Mouse (Mus musculus): ENCODE measurements around the gene Zyg11b.

Zyg11b gene

DNA sequence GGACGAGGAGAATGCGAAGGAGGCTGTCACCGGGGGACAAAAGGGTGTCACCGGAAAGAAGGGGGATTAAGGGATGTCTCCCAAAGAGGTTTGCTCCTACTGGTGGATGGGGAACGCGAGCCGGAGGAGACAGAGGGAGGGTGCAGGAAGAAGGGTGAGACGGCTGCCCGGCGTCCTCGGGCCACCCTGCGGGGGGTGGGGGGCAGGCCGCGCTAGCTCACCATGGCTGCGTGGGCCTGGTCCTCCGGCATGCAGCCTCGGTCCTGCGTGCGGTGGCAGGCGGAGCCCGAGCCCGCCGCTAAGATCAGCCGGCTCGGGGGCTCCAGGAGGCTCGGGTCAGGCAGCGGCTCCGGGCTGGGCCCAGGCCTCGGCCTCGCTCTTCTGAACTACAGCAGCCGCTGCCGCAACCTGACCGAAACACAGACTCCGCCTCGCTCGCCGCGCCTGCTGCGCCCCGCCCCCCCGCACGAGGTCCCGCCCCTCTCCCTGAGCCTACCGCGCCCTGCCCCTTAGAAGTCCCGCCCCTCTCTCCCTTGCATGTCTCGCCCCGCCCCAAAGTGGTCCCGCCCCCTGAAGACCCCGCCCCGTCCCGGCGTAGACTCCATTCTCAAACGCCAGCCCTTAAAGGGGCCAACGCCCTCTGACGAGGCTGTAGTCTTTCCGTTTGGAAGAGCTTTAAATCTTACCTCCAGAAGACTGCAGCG, at the start of gene Zyg11b:
Gene Zyg11b, minus strand, starts transcription at position 427 of the 704 bp plus-strand sequence.
- peak; percentile 95 for DNase-seq (ENCODE audit: low spot score)

DNA sequence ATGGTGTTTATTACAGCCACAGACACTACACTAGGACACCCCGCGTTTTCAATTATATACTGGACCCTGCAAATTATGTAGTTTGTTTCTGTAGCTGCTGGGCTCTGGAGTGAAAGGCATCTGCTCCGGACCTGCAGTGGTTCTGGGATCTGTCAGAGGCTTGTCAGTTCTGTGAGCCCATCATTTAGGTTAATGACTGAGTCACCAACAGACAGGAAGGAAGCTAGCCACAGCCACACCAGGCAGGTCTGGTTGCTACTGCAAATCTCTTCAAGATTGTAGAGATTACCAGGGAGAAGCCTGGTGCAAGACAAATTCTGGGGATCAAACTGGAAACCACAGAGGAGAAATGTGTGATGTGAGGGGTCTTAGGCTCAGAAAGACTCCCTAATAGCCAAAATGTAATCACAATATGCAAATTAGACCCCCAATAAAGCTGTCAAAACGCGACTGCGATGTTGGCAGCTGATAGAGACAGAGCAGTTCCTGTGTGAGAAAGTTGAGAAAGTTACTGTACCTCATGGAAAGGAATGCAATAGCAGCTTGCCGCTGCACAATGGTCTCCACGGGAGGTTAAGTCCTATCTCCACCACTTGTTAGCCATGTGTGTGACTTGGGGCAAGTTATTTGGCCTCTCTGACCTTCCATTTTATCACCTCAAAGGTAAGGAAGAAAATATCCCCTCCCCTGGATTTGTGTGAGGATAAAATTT, 49.1 kb upstream of the Zyg11b start:
- DNase-seq (ENCODE audit: low spot score): no peak

DNA sequence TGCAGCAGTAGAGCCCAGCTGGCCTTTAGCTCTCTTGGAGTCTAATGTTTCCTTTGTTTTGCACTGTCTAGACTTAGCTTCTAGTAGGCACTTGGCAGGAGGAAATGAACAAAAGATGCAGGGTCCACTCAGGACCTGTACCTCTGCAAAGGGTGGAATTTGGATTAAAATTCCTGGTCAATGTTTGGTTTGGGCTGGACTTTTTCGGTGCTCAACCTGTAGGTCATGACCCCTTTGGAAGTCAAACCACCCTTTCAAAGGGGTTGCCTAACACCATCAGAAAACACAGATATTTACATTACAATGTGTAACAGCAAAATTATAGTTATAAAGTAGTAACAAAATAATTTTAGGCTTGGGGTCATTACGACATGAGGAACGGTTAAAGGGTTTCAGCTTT, 48.2 kb upstream of the Zyg11b start:
- no peak for DNase-seq (ENCODE audit: low spot score)

DNA sequence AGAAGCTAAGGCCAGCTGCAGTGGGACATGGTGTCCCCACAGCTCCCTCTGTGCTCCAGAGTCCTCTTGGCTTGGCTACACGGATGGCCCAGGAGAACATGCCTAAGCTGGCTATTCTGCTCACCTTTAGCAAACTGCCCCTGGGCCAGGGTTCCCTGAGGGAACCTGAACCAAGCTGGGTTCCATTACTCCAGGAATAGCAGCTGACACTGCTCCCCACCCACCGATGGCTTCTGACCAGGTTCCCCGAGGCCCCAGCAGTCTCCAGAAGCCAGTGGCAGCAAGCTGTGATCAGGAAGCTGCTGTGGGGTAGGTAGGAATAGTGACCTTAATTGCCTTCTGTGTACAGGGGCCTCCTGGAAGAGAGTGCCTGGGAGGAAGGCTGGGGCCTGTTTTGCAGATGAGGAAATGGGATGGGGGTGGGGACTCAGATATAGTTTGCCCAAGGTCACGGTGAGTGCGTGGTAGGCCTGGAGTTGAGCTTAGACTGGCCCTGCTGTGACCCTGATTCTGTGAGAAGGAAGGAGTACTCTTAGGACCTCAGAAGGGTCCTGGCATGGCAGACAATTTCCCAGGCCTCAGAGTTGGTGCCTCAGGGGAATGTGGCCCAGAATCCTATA, 47.5 kb upstream of the Zyg11b start:
- DNase-seq (ENCODE audit: low spot score): no peak

DNA sequence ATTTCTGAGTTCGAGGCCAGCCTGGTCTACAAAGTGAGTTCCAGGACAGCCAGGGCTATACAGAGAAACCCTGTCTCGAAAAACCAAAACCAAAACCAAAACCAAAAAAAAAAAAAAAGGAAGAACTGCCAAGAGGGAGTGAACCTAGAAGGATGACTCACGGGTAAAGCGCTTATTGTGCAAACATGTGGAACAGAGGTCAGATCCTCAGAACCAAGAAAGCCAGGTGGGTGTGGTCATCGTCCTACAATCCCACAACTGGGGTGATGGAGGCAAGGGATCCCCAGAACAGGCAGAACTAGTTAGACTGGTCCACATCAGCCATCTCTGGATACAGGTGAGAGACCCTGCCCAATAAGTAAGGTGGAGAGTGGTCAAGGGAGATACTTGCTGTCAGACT, 46.2 kb upstream of the Zyg11b start:
- no peak for DNase-seq (ENCODE audit: low spot score)

DNA sequence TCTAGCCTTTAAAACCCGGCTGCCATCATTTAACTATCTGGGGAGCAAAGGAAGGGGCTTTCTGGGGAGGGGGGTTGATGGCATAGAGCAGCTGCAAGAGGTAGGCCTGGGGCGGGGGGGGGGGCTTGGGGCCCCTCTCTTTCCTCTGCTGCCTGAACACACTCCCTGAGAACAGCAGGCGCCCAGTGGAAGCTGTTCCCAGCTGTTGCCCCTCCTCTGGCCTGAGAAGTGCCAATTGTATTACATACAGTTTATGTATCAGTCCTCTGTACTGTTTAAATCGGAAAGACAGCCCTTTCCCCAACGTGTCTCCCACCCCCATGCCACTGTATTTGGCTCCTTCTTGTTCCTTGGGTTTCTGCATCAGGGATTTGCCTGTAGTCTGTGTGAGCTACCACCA, 44.9 kb upstream of the Zyg11b start:
- DNase-seq (ENCODE audit: low spot score): no peak

DNA sequence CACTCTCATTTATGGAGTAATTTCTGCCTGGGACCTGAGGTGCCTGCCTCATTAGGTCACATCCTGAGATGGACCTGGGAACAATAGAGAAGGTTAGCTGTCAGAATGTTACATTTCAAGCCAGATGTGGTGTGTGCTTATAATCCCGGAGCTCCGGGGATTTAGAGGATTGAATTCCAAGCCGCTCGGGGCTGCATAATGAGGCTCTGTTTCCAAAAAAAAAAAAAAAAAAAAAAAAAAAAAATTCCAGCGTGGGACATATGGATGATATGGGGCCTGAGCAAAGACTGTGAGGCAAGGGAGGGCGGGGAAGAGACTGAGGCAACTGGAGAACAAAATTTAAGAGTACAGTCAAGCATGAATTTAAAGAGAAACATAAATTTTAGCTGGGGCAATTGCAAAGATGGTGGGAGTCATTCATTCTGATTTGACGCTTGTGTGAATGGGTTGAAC, 43.8 kb upstream of the Zyg11b start:
- DNase-seq (ENCODE audit: low spot score): no peak

DNA sequence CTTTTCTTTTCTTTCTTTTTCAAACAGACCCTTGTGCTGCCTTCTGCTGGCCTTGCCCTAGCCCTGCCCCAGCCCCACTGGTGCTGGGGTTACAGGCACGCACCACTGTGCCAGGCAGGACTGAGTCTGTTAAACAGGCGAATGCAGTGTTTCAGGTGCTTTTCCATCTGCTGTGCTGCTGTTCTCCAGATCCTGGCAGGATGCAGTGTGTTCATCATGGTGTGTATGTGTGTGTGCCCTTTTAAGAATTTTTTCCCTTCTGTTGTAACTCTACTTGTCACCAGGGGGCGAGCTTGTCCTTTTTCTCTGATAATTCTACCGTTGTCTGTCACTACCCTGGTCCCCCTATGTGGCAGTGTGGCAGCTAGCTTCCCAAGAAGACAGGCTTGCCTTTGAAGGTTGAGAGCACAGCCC, 38.4 kb upstream of the Zyg11b start:
- peak; percentile 76 for DNase-seq (ENCODE audit: low spot score)

DNA sequence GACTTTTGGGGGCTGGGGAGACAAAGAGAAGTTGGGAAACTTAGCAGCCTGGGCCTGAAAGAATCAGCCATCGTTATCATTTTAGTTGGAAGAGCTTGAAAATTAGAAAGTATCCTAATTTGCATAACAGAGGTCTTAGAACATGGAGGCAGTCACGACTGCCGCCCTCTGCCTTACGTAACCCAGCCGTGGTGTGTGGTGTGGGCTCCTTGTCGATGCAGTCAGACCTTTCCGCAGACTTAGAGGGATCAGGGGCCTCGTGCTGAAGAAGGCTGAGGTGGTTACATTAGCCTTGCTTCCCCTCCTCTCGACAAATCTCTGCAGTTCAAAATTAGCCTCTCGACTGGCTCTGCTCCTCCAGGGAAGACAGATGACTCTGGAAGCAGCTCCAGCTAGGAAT, 37.9 kb upstream of the Zyg11b start:
- no peak for DNase-seq (ENCODE audit: low spot score)

DNA sequence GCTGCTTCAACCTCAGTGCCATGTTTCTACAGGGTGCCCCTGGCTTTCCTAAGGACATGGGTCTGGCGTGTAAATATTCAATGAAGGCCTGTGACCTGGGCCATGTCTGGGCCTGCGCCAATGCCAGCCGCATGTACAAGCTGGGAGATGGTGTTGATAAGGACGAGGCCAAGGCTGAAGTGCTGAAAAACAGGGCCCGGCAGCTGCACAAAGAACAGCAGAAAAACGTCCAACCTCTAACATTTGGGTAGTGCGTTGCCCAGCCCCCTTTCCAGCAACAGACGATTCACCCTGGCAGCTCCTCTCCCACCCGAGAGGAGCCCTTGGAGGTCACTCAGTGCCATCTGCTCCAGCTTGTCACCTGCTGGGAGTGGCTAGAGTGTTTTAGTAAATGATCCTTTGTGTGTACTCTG, 37.4 kb upstream of the Zyg11b start:
- DNase-seq (ENCODE audit: low spot score): no peak

DNA sequence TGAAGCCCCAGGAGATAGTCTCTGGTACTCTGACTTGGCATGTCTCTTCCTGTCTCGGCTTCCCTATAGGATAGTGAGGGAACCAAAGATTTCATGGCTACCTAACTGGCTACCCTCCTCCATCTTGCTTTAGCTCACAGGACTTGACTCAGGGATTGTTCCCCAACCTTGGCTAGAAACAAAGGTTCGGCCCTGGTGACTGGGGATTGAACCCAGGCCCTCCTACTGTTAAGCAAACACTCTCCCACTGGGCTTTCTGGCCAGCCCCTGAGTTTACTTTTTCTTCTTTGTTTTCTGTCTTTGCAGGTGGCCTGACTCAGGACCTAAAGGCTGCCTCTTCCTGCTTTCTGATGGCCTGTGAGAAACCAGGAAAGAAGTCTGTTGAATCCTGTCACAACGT, 36.9 kb upstream of the Zyg11b start:
- DNase-seq (ENCODE audit: low spot score): no peak

DNA sequence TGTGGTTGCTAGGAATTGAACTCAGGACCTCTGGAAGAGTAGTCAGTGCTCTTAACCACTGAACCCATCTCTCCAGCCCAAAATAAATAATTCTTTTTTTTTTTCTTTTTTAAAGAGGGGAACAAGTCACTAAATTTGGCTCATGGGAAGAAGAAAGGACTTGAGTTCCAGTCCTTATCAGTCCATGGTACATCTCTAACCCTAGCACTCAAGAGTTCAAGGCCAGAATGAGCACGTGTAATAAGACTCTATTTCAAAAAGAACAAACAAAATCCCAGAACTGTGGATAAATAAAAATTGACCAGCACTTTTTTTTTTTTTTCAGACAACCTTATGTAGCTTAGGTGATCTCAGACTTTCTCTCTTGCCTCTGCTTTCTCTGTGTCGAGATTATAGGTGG, 35.9 kb upstream of the Zyg11b start:
- DNase-seq (ENCODE audit: low spot score): no peak

DNA sequence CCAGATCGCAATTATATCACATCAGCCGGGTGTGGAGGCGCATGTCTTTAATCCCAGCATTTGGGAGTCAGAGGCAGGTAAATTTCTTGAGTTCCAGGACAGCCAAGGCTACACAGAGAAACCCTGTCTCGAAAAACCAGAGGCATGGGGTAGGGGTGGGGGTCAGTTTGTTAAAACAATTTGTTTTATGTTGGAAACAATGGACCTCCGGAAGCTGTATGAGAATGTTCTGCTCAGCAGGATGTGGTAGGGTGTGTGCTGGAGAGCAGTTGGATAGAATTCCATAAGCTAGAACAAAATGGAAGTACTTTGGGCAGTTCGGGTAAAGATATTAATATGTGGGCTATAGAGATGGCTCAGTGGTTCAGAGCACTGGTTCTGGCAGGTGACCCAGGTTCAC, 34.5 kb upstream of the Zyg11b start:
- DNase-seq (ENCODE audit: low spot score): no peak

DNA sequence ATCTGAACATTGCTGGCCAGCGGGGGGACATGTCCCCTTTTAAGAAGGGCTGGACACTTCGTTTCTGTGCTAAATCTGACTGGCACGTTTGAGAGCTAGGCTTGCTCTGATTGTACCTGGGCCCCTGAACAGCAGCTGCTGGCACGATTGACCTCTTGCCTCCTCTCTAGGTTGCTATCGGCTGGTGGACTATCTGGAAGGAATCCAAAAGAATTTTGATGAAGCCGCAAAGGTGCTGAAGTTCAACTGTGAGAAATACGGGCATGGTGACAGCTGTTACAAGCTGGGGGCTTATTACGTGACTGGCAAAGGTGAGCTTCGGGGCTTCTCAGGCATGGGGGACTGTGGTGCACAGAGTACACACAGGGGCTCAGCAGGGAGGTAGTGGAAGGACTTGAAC, 31.1 kb upstream of the Zyg11b start:
- DNase-seq (ENCODE audit: low spot score): no peak

DNA sequence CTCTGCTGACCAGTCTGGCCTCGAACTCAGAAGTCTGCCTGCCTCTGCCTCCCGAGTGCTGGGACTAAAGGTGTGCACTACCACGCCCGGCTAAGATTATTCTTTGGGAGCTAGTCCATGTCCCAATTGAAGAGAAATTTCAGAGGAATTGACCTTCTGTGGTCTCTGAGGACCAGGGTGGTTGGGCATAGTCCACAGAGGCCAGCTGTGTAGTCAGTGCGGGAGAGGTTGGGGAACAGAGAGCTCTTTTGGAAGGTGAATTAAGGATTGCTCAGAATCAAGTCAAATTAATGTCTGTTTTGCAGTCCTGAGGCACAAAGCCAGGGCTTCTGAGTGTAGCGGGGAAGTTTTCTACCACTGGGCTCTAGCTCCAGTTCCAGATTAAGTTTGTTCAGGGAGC, 28.9 kb upstream of the Zyg11b start:
- no peak for DNase-seq (ENCODE audit: low spot score)

DNA sequence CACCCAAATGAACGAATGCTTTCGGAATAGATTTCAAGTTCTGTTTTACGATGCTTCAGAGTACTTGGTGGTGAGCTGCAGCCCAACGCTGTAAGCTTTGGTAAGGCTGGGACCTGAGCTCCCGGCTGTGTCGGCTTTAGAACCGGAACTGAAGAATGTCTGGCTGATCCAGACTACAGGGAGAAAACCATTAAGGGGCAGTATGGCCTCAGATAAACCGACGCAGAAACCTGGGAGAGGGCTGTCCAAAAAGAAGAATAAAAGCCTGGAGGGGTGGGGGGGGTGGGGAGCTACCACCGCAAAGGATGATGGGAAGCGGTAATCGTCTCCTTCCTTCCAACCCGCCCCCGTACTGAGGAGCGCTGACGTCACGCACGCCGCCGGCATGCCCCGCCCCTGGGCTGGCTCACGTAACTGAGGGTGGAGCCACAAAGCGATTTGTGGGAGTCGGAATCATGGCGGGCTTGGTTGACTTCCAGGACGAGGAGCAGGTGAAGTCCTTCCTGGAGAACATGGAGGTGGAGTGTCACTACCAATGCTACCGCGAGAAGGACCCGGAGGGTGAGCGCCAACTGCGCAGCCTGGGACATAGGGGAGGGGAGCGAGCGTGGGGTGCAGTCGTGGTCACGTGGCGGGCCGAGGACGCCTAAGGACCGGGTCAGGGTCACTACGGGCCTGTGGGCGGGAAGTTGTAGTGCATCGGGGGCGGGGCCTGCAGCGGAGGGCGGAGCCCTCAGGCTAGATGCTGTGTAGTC, 27.0 kb upstream of the Zyg11b start, which contains the start of gene Coa7:
Gene Coa7, plus strand, starts transcription at position 411 of the 755 bp plus-strand sequence.
- DNase-seq (ENCODE audit: low spot score): peak; percentile 99

DNA sequence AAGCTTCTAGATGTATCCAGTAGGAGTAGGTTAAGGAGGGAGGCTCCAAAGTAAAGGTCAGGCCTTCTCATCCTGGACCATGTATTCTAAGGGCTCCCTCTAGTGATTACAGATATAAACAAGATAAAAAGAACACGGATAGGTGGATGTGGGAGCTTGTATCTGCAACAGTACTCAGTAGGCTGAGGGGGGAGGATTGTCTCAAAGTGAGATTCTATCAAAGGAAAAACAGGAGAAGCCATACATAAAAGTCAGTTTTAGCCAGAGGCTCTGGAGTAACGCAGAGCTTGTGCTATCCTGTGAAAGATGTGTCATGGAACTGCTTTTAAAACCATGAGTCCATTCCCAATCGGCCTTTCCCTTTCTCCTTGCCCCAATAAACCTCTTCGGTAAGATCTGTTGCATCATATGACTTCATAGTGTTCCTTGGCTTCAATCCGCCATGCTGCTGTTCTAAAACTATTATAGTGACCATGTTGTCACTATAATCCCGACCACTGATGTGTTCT, 26.2 kb upstream of the Zyg11b start:
- no peak for DNase-seq (ENCODE audit: low spot score)

DNA sequence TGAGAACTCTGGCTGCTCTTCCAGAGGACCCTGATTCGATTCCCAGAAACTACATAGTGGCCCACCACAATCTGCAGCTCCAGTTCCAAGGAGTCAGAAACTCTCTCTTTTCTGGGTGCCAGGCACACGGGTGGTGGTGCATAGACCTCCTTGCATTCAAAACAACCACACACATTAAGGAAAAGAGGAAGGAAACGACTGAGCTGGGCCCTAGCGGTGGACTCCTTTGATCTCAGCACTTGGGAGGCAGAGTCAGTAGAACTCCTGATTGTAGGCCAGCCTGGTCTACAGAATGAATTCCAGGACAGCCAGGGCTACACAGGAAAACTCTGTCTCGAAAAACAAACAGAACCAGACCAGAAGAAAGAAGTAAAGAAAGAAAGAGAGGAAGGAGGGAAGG, 22.7 kb upstream of the Zyg11b start:
- no peak for DNase-seq (ENCODE audit: low spot score)

DNA sequence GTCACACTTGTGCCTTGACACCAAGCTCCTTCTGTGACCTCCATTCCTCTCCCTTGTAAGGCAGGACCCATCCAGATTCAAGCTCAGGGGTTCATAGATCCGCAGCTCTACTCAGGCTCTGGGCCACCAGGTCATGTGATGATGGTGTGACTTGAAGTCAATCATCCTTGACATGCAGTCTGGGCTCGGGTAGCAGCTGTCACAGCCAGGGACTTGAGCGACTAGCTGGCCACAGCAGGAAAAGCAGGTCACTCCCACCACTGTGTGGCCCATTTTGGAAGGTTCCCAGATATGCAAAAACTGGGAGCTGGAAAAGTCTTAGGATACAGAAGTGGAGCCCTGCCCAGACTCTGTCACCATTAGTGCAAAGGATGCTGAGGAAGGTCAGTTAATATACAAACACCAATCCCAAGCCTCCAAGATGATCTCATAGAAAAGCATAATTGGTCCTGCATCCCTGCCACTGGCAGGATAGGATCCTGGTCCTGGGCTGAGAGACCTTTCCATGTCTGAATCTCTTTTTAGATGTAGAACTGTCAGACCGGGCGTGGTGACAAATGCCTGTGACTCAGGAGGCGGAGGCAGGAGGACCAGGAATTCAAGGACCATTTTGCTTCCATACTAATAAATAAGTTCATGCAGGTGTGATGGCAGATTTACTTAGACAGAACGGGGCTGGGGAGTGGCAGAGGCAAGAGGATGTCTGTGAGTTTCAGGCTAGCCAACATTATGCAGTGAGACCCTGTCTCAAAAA, 19.9 kb upstream of the Zyg11b start:
- no peak for DNase-seq (ENCODE audit: low spot score)

DNA sequence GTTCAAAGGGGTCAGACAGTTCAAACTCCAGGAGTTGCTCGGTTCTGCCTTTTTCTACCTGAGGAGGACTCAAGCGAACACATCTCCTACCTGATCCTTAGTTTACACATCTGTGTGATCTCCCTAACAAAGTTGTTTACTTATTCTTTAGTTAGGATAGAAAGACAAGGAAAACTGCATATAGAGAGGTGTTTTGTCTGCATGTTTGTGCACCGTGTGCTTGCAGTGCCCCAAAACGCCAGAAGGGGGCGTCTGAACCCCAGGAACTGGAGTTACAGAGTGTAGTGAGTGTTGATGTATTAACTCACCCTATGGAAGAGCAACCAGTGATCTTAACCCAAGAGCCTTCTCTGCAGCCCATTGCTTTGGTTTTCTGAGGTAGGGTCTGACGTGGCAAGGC, 18.9 kb upstream of the Zyg11b start:
- no peak for DNase-seq (ENCODE audit: low spot score)

Measured in testis, postnatal 10 days (tissue).